ENCODE assay signal across 9 mouse cellular contexts in genomic region chr10:84755786-84756203, GRCm38 (mm10). TPM values are rescaled to one million over a fixed set of nuclear protein-coding genes. Genes with fewer than 3 reads are reported as not detected.
DNase-seq lines count a peak whose midpoint lies in the region; ATAC-seq and TF ChIP-seq lines count a peak whose summit lies in the region.
"Had no signal": no experiment of that assay in that cellular context is flagged by ENCODE, and none has a peak within 500 bp of the region (broad histone marks: within the 10 kb centered on the region; RNA-seq: fewer than 3 reads in every experiment).

Rfx4 (plus strand) TSS chr10:84756062.

- H3K9me3 ChIP-seq in forebrain, postnatal 0 days (ENCODE audit: low read length): no peaks in the 10 kb centered on the region
- no peaks in the 10 kb centered on the region for H3K9me3 ChIP-seq in liver, embryonic 13.5 days (replicated peaks)

- no peaks in the 10 kb centered on the region for H3K36me3 ChIP-seq in kidney, adult 2 months (ENCODE audit: control insufficient read depth, insufficient read depth, low read length)
- H3K36me3 ChIP-seq in forebrain, postnatal 0 days (ENCODE audit: insufficient read depth): no peaks in the 10 kb centered on the region
- no peaks in the 10 kb centered on the region for H3K36me3 ChIP-seq in liver, embryonic 13.5 days

- no peak for DNase-seq in kidney, adult 2 months
- no peak for DNase-seq in kidney, postnatal 25 days
- peak; percentile 44 for DNase-seq in ZHBTc4 (ENCODE audit: low read depth, low spot score)
- peak; percentile 62 for DNase-seq in forebrain, postnatal 0 days
- no peak for DNase-seq in liver, embryonic 13.5 days
- DNase-seq in thymus, postnatal 25 days: no peak
- no peak for DNase-seq in thymus, postnatal 0 days (ENCODE audit: low spot score)
- DNase-seq in testis, postnatal 14 days (ENCODE audit: low spot score): no peak

- H3K4me3 ChIP-seq in kidney, adult 2 months (ENCODE audit: insufficient read depth, low read depth, low read length): peak within 1 kb of the TSS; percentile 28; the same call in 1 of the 2 replicates
- peak within 1 kb of the TSS; percentile 44 for H3K4me3 ChIP-seq in forebrain, postnatal 0 days (ENCODE audit: low read depth, low read length)
- H3K4me3 ChIP-seq in liver, embryonic 13.5 days (replicated peaks): peak within 1 kb of the TSS; percentile 29

- peak within 1 kb of the TSS; percentile 46 for H3K9ac ChIP-seq in forebrain, postnatal 0 days
- no peak within 1 kb of the TSS for H3K9ac ChIP-seq in liver, embryonic 13.5 days

- H3K27me3 ChIP-seq in kidney, adult 2 months (replicated peaks; ENCODE audit: control insufficient read depth, insufficient read depth, low read length): peaks cover 12% of the 10 kb centered on the region
- H3K27me3 ChIP-seq in forebrain, postnatal 0 days (ENCODE audit: insufficient read depth, low read length): peaks cover 43% of the 10 kb centered on the region
- H3K27me3 ChIP-seq in liver, embryonic 13.5 days: peaks cover 95% of the 10 kb centered on the region

- no peak for TF ChIP-seq CTCF in kidney, adult 2 months (conservative IDR thresholded peaks at IDR 0.05; ENCODE audit: insufficient read depth, insufficient read length, low read depth, low read length)
- no peak for TF ChIP-seq CTCF in forebrain, postnatal 0 days (IDR thresholded peaks at IDR 0.05; ENCODE audit: low read depth)

- peaks cover 2% of the 10 kb centered on the region; the same call in 1 of the 2 replicates for H3K4me1 ChIP-seq in kidney, adult 2 months (ENCODE audit: control insufficient read depth, insufficient read depth, low read length)
- H3K4me1 ChIP-seq in forebrain, postnatal 0 days (ENCODE audit: insufficient read depth): peaks cover 12% of the 10 kb centered on the region; the same call in 1 of the 2 replicates
- peaks cover 18% of the 10 kb centered on the region for H3K4me1 ChIP-seq in liver, embryonic 13.5 days (replicated peaks)

- peak; percentile 61 for ATAC-seq in forebrain, postnatal 0 days
- ATAC-seq in liver, embryonic 13.5 days (ENCODE audit: low read depth): no peak
- ATAC-seq: Patski had no signal

- WGBS in kidney, adult 2 months: 4% methylated on average over 24 of the region's 24 CpGs
- WGBS in forebrain, postnatal 0 days: under 1% methylated on average over 24 of the region's 24 CpGs
- 2% methylated on average over 24 of the region's 24 CpGs for WGBS in liver, embryonic 13.5 days (ENCODE audit: insufficient replicate concordance)

- H3K4me2 ChIP-seq in forebrain, postnatal 0 days (ENCODE audit: low read depth): peak within 1 kb of the TSS; percentile 84
- peak within 1 kb of the TSS; percentile 47 for H3K4me2 ChIP-seq in liver, embryonic 13.5 days

- H3K27ac ChIP-seq in kidney, adult 2 months (ENCODE audit: insufficient read depth, low read depth, low read length): no peak within 1 kb of the TSS
- peak within 1 kb of the TSS; percentile 71 for H3K27ac ChIP-seq in forebrain, postnatal 0 days (ENCODE audit: low read depth, low read length)
- no peak within 1 kb of the TSS for H3K27ac ChIP-seq in liver, embryonic 13.5 days

- no peak for TF ChIP-seq POLR2A in kidney, adult 2 months (IDR thresholded peaks at IDR 0.05; ENCODE audit: low read depth, low read length)

RNA-seq across cellular contexts. Expression of gene Rfx4, which starts in this region (rescaled TPM):
- 0.23 and 0.41 TPM in 2 replicates for polyA plus RNA-seq in kidney, adult 2 months (2012; rRNA removed)
- 5.2 and 8.1 TPM in 2 replicates for total RNA-seq in forebrain, postnatal 0 days (2014; rRNA removed)
- 5.6 and 7.3 TPM in 2 replicates for polyA plus RNA-seq in forebrain, postnatal 0 days (2015; fragmentation: Nextera tagmentation; extraction: Ambion mirVana)
- polyA plus RNA-seq in liver, embryonic 13.5 days (2015; fragmentation: Nextera tagmentation; extraction: Ambion mirVana): not detected in 2 replicates
- 0.08 TPM in 1 of 2 replicates, not detected in the other for polyA plus RNA-seq in thymus, postnatal 0 days (2015; fragmentation: Nextera tagmentation; extraction: Ambion mirVana)

Comparison
In these comparisons a context has a peak if more than half of its experiments do, and no peak if none do; other contexts are left out.
1. DNase-seq: peak in ZHBTc4 (single experiment) and forebrain, postnatal 0 days (single experiment); none in kidney, adult 2 months (single experiment), kidney, postnatal 25 days (0 of 2), liver, embryonic 13.5 days (single experiment), thymus, postnatal 25 days (single experiment), thymus, postnatal 0 days (single experiment) and testis, postnatal 14 days (single experiment).
2. Peak in every context shown above with its lines, with median percentiles within 50 percentile points of each other: H3K4me3 ChIP-seq.